Mouse (Mus musculus) kidney, postnatal 14 days (tissue): ENCODE data around the gene Hjurp.

Source experiments
- DNase-seq: peaks from one replicate; pipeline ENCODE4 v3.0.0; 2022; ENCODE audit warnings: mixed read lengths

Gene Hjurp

GRCm38 (mm10) chr1:88297480-88298258 is 20.2 kb upstream of the Hjurp start:
- no peak for DNase-seq

DNA sequence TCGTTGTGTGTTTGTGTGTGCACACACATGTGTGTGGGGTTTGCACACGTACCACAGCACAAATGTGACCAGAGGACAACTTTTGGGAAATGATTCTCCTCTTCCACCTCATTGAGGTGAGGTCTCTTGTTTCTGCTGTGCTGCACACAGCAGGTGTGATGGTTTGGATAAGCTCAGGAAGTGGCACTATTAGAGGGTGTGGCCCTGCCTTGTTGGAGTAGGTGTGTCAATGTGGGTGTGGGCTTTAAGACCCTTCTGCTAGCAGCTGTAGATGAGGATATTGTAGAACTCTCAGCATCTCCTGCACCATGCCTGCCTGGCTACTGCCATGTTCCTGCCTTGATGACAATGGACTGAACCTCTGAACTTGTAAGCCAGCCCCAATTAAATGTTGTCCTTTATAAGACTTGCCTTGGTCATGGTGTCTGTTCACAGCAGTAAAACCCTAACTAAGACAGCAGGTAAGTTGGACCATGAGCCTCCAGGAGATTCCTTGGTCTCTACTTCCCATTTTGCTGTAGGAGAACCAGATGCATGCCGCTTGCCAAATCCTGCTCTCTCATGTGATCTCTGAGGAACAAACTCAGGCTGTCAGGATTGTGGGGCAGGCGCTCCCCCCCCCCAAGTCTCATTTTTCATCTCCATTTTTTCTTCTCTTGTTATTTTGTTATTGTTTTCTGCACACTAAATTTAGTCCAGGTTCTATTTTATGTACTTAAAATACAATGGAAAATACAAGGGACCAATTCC is 18.9 kb upstream of the Hjurp start:
- DNase-seq = no peak

DNA sequence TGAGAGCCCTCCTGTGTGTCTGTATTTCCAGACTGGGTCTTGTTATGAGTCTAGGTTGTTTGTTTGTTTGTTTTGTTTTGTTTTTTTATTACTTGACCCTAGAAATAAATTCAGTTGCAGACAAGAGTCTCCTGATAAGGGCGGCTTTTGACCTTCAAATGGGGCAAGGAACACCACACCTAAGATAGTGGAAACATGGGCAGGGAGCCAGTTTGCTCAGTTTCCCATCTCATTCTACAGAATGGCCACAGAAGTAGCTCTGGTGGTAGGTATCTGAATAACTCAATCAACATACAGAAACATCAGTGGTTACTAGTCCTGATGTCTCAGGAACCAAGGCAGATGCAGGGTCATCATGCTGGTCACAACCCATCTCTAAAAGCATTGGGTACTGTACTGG is 17.2 kb upstream of the Hjurp start:
- DNase-seq = no peak

- DNase-seq = no peak
Observed at GRCm38 (mm10) chr1:88292057-88292456, 14.6 kb upstream of the Hjurp start.

GRCm38 (mm10) chr1:88291409-88292005 is 14.1 kb upstream of the Hjurp start:
- no peak for DNase-seq

- DNase-seq = no peak
Observed at GRCm38 (mm10) chr1:88290511-88290910, 13.1 kb upstream of the Hjurp start.

- peak; percentile 61 for DNase-seq
Observed at GRCm38 (mm10) chr1:88289917-88290316, 12.5 kb upstream of the Hjurp start.

DNA sequence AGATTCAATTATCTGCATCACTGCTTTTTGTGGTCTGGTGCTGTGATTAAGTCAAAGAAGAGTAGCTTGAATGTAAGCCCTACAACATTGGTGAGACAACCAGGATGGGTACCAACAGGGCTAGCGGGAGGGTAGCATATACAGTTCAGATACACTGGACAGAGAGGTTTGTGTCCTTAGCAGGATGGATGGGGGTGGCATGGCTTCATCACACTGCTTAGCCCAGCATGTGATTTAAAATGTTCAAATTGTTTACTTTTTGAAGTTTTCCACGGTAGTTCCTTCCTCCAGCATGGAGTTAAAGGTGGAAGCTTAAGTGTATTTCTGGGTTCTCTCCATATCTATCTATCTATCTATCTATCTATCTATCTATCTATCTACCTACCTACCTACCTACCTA is 11.7 kb upstream of the Hjurp start:
- no peak for DNase-seq

GRCm38 (mm10) chr1:88288789-88289127 is 11.3 kb upstream of the Hjurp start:
- no peak for DNase-seq

GRCm38 (mm10) chr1:88288056-88288788 is 10.8 kb upstream of the Hjurp start:
- DNase-seq = peak; percentile 28

- peak; percentile 75 for DNase-seq
Observed at GRCm38 (mm10) chr1:88287697-88287980, 10.2 kb upstream of the Hjurp start.

- DNase-seq = no peak
Observed at GRCm38 (mm10) chr1:88286887-88287696, 9.7 kb upstream of the Hjurp start.

GRCm38 (mm10) chr1:88286136-88286845 is 8.9 kb upstream of the Hjurp start:
- peak; percentile 15 for DNase-seq

DNA sequence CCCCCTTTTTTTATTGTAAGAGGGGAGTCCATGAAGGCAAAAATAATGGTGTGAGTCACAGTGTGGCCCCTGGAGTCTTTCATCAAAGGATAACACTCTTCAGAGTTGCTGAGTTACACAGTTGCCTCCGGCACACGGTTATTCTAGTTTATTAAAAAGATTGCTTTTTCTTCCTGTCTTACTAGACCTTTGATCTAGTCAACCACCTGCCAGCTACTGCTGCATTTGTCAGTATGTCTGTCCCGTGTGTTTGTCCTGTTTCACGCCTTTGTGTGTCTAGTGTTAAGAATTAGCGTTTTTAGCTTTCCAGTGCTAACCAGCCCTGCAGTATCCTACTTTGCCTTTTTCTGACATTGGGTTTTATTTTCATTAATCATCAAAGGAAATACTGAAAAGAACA is 8.2 kb upstream of the Hjurp start:
- no peak for DNase-seq

GRCm38 (mm10) chr1:88284946-88285320 is 7.5 kb upstream of the Hjurp start:
- DNase-seq = peak; percentile 51

- DNase-seq = no peak
Observed at GRCm38 (mm10) chr1:88284228-88284945, 7.0 kb upstream of the Hjurp start.

- peak; percentile 17 for DNase-seq
Observed at GRCm38 (mm10) chr1:88283376-88284227, 6.2 kb upstream of the Hjurp start.

- DNase-seq = no peak
Observed at GRCm38 (mm10) chr1:88282301-88282700, 4.9 kb upstream of the Hjurp start.

DNA sequence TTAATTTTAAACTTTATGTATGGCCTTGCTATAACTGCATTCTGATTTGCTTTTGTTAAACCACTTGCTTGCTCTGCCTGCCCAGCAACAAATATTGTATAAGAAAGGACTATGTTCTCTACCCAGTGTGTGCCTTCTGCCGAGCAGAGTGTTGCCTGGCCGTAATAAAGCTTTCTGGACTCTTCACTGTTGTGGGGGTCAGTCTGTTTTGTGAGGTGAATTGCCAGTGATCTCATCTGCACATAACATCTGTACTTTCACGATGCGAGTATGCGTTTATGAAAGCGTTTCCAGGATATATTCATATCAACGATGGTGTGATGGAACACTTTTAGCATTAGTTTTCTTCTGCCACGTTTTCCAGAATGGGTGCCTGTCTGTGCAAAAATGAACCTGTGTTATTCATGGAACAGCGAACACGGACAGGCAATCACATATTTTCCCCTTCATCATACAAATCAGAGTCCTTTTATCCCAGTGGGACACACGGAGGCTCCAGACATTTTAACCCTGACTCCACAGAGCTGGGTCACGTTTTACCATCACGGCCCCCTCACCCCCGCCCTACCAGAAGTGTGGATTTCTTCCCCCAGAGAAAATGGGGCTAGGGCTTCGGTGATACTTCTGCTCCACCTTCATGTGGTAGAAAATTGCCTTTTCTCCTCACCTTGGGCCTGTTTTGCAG is 2.7 kb upstream of the Hjurp start:
- no peak for DNase-seq
